Mouse (Mus musculus) CH12.LX (cell line): ENCODE data around the gene Gcnt2. TPM values are rescaled to one million over a fixed set of nuclear protein-coding genes. Genes with fewer than 3 reads are reported as not detected.
A peak's percentile ranks its signal among the peaks of the same experiment; 100 is the strongest.

Experiments
- DNase-seq: peaks from one replicate; pipeline ENCODE4 v3.0.0-alpha.2; 2013; ENCODE audit errors: extremely low read depth
- H3K27ac ChIP-seq: 2 replicates; pipeline ENCODE4 v1.5.1; 2012; ENCODE audit warnings: low read depth, mild to moderate bottlenecking, control low read depth, moderate library complexity; ENCODE audit not compliant: insufficient read depth
- H3K27me3 ChIP-seq: replicated peaks from 2 replicates; pipeline ENCODE3; 2012; ENCODE audit warnings: inconsistent platforms
- H3K36me3 ChIP-seq, 2 experiments: replicated peaks in 1 of 2; 2 replicates each; pipeline versions ENCODE3 to v1.6.1; 2012; ENCODE audit warnings: inconsistent platforms in 1 of 2, low read length in 1 of 2, mild to moderate bottlenecking in 1 of 2, mixed read lengths in 1 of 2, moderate library complexity in 1 of 2; ENCODE audit not compliant: control insufficient read depth in 1 of 2, insufficient read depth in 1 of 2
- H3K4me1 ChIP-seq, 2 experiments: 2 replicates each; pipeline ENCODE4 v1.6.1; 2012; ENCODE audit warnings: inconsistent platforms in 1 of 2, moderate library complexity in 1 of 2; ENCODE audit not compliant: insufficient read depth in 2 of 2, control insufficient read depth in 1 of 2
- H3K4me2 ChIP-seq: 2 replicates; pipeline ENCODE4 v1.6.1; 2012; ENCODE audit warnings: low read depth, mild to moderate bottlenecking, control low read depth; ENCODE audit not compliant: poor library complexity, insufficient read depth, severe bottlenecking
- H3K4me3 ChIP-seq, 3 experiments: fragments of 150-350 bp in 1 of 3; sonication (generic) in 1 of 3; replicated peaks in 1 of 3; 2 replicates each; pipeline versions ENCODE3 to v1.5.1; 2011 to 2012; ENCODE audit warnings: low read depth in 2 of 3, low read length in 2 of 3, mild to moderate bottlenecking in 2 of 3, moderate library complexity in 2 of 3, control low read depth in 1 of 3, improper control_type of control experiment in 1 of 3, inconsistent platforms in 1 of 3, mixed read lengths in 1 of 3; ENCODE audit not compliant: poor library complexity in 1 of 3
- H3K79me2 ChIP-seq: replicated peaks from 2 replicates; pipeline ENCODE4 v1.6.1; 2012; ENCODE audit warnings: mild to moderate bottlenecking, moderate library complexity; ENCODE audit not compliant: control insufficient read depth, poor library complexity, insufficient read depth, severe bottlenecking; ENCODE audit errors: extremely low read depth
- H3K9ac ChIP-seq: 2 replicates; pipeline ENCODE4 v1.6.1; 2012; ENCODE audit warnings: low read depth, mild to moderate bottlenecking, control low read depth, moderate library complexity; ENCODE audit not compliant: insufficient read depth
- H3K9me3 ChIP-seq: replicated peaks from 2 replicates; pipeline ENCODE3; 2012; ENCODE audit warnings: low read length, inconsistent platforms, mixed read lengths
- CTCF ChIP-seq, 2 experiments: IDR thresholded peaks in 1 of 2; conservative IDR thresholded peaks in 1 of 2; 2 replicates each; pipeline ENCODE4 v1.5.1; 2011 to 2012; ENCODE audit warnings: low read depth in 2 of 2, low read length in 2 of 2, improper control_type of control experiment in 1 of 2, inconsistent platforms in 1 of 2, mild to moderate bottlenecking in 1 of 2, moderate library complexity in 1 of 2
- E2F4 ChIP-seq: IDR thresholded peaks from 2 replicates; pipeline ENCODE4 v1.6.1; 2011; ENCODE audit warnings: low read depth, low read length, improper control_type of control experiment; ENCODE audit not compliant: insufficient replicate concordance
- ELF1 ChIP-seq: IDR thresholded peaks from 2 replicates; pipeline ENCODE4 v1.6.1; 2014; ENCODE audit warnings: low read depth, mild to moderate bottlenecking, inconsistent platforms, low read length, improper control_type of control experiment
- ETS1 ChIP-seq: conservative IDR thresholded peaks from 2 replicates; pipeline ENCODE4 v1.6.1; 2012; ENCODE audit warnings: low read depth, mild to moderate bottlenecking, inconsistent platforms, low read length, improper control_type of control experiment, moderate library complexity
- GABPA ChIP-seq: IDR thresholded peaks from 2 replicates; pipeline ENCODE4 v1.6.1; 2012; ENCODE audit warnings: low read depth, low read length, improper control_type of control experiment, inconsistent platforms; ENCODE audit not compliant: insufficient replicate concordance
- HCFC1 ChIP-seq: IDR thresholded peaks from 2 replicates; pipeline ENCODE4 v1.6.1; 2012; ENCODE audit warnings: low read depth, mild to moderate bottlenecking, inconsistent platforms, low read length, improper control_type of control experiment
- JUN ChIP-seq: IDR thresholded peaks from 2 replicates; pipeline ENCODE4 v1.6.1; 2011; ENCODE audit warnings: low read depth, mild to moderate bottlenecking, low read length, improper control_type of control experiment, moderate library complexity; ENCODE audit not compliant: insufficient read depth
- MAX ChIP-seq: IDR thresholded peaks from 2 replicates; pipeline ENCODE4 v1.6.1; 2011; ENCODE audit warnings: low read length, improper control_type of control experiment
- MYC ChIP-seq: IDR thresholded peaks from 2 replicates; pipeline ENCODE4 v1.6.1; 2011; ENCODE audit warnings: low read depth, mild to moderate bottlenecking, improper control_type of control experiment, low read length
- NELFE ChIP-seq: IDR thresholded peaks from 2 replicates; pipeline ENCODE4 v1.6.1; 2011; ENCODE audit warnings: low read depth, low read length, improper control_type of control experiment
- POLR2AphosphoS2 ChIP-seq: IDR thresholded peaks from 2 replicates; pipeline ENCODE4 v1.6.1; 2011; ENCODE audit warnings: low read depth, low read length, improper control_type of control experiment
- RAD21 ChIP-seq: IDR thresholded peaks from 2 replicates; pipeline ENCODE4 v1.6.1; 2011; ENCODE audit warnings: low read depth, mild to moderate bottlenecking, low read length, improper control_type of control experiment, moderate library complexity
- SMC3 ChIP-seq: IDR thresholded peaks from 2 replicates; pipeline ENCODE4 v1.6.1; 2011; ENCODE audit warnings: low read depth, low read length, improper control_type of control experiment
- TBP ChIP-seq: conservative IDR thresholded peaks from 2 replicates; pipeline ENCODE4 v1.6.1; 2011; ENCODE audit warnings: low read depth, low read length, improper control_type of control experiment
- TCF12 ChIP-seq: IDR thresholded peaks from 2 replicates; pipeline ENCODE4 v1.6.1; 2014; ENCODE audit warnings: low read depth, mild to moderate bottlenecking, inconsistent platforms, low read length, improper control_type of control experiment
- USF1 ChIP-seq: IDR thresholded peaks from 2 replicates; pipeline ENCODE4 v1.6.1; 2014; ENCODE audit warnings: low read depth, mild to moderate bottlenecking, inconsistent platforms, low read length, improper control_type of control experiment
- USF2 ChIP-seq: conservative IDR thresholded peaks from 2 replicates; pipeline ENCODE4 v1.6.1; 2011; ENCODE audit warnings: low read depth, low read length, improper control_type of control experiment
- ZC3H11A ChIP-seq: IDR thresholded peaks from 2 replicates; pipeline ENCODE4 v1.6.1; 2012; ENCODE audit warnings: low read depth, mild to moderate bottlenecking, inconsistent platforms, low read length, improper control_type of control experiment
- dilution Hi-C: fragments of 300-500 bp; cut with MboI; formaldehyde crosslinking; loops from 2 replicates; pipeline ENCODE4 v1.14.3; 2020; ENCODE audit warnings: low sequenced_read_pairs; ENCODE audit not compliant: extremely low pct_unique_long_range_greater_than_20kb, extremely low pct_ligation_motif_present
- in situ Hi-C: fragments of 300-500 bp; cut with MboI; formaldehyde crosslinking; loops from 3 replicates; pipeline ENCODE4 v1.14.3; 2019; ENCODE audit warnings: low sequenced_read_pairs, low pct_ligation_motif_present, low pct_unique_long_range_greater_than_20kb, mixed read lengths
- polyA plus RNA-seq: library from polyadenylated mRNA; unstranded; fragments of >175 nt; gene quantifications from 2 replicates; pipeline ENCODE4 v1.2.1, GENCODE M21; 2012; ENCODE audit warnings: low read depth; ENCODE audit not compliant: insufficient read length
- total RNA-seq, 2 experiments: library from RNA; depleted of rRNA; stranded (reverse); fragments of 300-350 nt in 1 of 2; fragments of >200 nt in 1 of 2; gene quantifications; 2 replicates each; pipeline ENCODE4 v1.2.3; 2012 to 2014

The Gcnt2 gene
- total and polyA plus RNA-seq, 3 experiments: not detected

- Histone ChIP-seq H3K27ac (no peak overlapping the region), H3K9ac (no peak overlapping the region), H3K4me1 (peaks cover 0 to 5% of the 10 kb centered on the region in 2 experiments; a peak in 1 of 4 replicates), H3K27me3 (no peaks in the 10 kb centered on the region), H3K4me3 (no peak overlapping the region), H3K4me2 (peak overlapping the region; percentile 55; the same call in 1 of the 2 replicates), H3K36me3 (no peaks in the 10 kb centered on the region), H3K9me3 (no peaks in the 10 kb centered on the region), H3K79me2 (no peaks in the 10 kb centered on the region)
- in situ Hi-C loops (loop anchor here (10.0 kb wide), 2 partner anchors 131 to 391 kb away; no protein-coding TSS in a partner anchor), dilution Hi-C loops (no loop called here)
- peak; percentile 78 for DNase-seq
- TF ChIP-seq SMC3: peak; percentile 75
- TF ChIP-seq RAD21: peak; percentile 89
- peak; percentile 76 for TF ChIP-seq USF2
- no peak for TF ChIP-seq POLR2AphosphoS2
- TF ChIP-seq ELF1: no peak
- TF ChIP-seq USF1: peak; percentile 85
- peak; percentile 32; the same call in 1 of the 2 replicates for TF ChIP-seq MYC
- TF ChIP-seq ZC3H11A: no peak
- no peak for TF ChIP-seq TCF12
- TF ChIP-seq MAX: peak; percentile 79
- TF ChIP-seq JUN: no peak
- TF ChIP-seq TBP: no peak
- TF ChIP-seq NELFE: no peak
- no peak for TF ChIP-seq ETS1
- peak; percentile 68 to 87 for TF ChIP-seq CTCF (conservative IDR thresholded peaks at IDR 0.05 in 1 of 2, IDR thresholded peaks at IDR 0.05 in 1 of 2; ENCODE audit: low read depth in 2 of 2, low read length in 2 of 2)
Observed at GRCm38 (mm10) chr13:40843418-40844067, 16.0 kb upstream of the Gcnt2 start.

DNA sequence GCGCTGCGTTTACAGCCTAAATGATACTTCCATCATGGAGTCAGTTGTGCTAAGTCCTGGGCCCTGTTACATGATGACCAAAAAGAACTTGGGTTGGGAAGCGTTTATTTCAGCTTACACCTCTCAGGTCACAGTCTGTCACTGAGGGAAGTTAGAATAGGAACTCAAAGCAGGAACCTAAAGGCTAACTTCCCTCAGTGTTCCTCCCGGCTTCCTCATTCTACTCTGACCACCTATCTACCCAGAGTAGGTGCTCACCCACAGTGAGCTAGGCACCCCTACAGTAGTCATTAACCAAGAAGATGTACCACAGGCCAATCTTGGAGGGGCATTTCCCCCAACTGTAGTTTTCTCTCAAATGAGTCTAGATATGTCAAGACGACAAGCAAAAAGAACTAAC, 15.4 kb upstream of the Gcnt2 start:
- H3K79me2 ChIP-seq: no peaks in the 10 kb centered on the region
- H3K4me1 ChIP-seq: peaks cover 0 to 5% of the 10 kb centered on the region in 2 experiments; a peak in 1 of 4 replicates
- H3K9ac ChIP-seq: no peak overlapping the region
- no peaks in the 10 kb centered on the region for H3K9me3 ChIP-seq
- H3K4me3 ChIP-seq: no peak overlapping the region
- in situ Hi-C loops: loop anchor here (10.0 kb wide), 2 partner anchors 131 to 391 kb away; no protein-coding TSS in a partner anchor
- H3K36me3 ChIP-seq: no peaks in the 10 kb centered on the region
- H3K4me2 ChIP-seq: no peak overlapping the region
- no peaks in the 10 kb centered on the region for H3K27me3 ChIP-seq
- no peak for TF ChIP-seq HCFC1
- TF ChIP-seq ELF1: no peak
- no peak for TF ChIP-seq E2F4
- no peak for TF ChIP-seq NELFE
- no peak for TF ChIP-seq GABPA
- no peak for TF ChIP-seq TCF12
- TF ChIP-seq, all 38 proteins: peak for 0
- H3K27ac ChIP-seq: no peak overlapping the region
- dilution Hi-C loops: no loop called here
- no peak for DNase-seq
